ENCODE assay signal across 8 mouse cellular contexts in genomic region chr7:135735691-135736580, GRCm38 (mm10). TPM values are rescaled to one million over a fixed set of nuclear protein-coding genes. Genes with fewer than 3 reads are reported as not detected.
DNase-seq lines count a peak whose midpoint lies in the region; ATAC-seq lines count a peak whose summit lies in the region.

No protein-coding gene starts in this region.

- no peaks in the 10 kb centered on the region for H3K36me3 ChIP-seq in hindbrain, embryonic 12.5 days

- DNase-seq in Muller cell, postnatal 12 days (ENCODE audit: inconsistent ontology term), result peak; percentile 93
- peak; percentile 89 for DNase-seq in cerebellum, postnatal 10 days
- DNase-seq in frontal cortex, postnatal 10 days (ENCODE audit: low spot score in 2 of 2), result peak; percentile 64 to 80
- DNase-seq in layer of hippocampus, postnatal 14 days (ENCODE audit: low spot score in 2 of 2), result peak; percentile 80 to 82
- peak; percentile 87 for DNase-seq in lung, postnatal 14 days
- DNase-seq in retina, adult 2 months (ENCODE audit: low read depth, low spot score), result peak; percentile 53
- peak; percentile 94 for DNase-seq in thymus, postnatal 25 days

- peak overlapping the region; percentile 43 for H3K4me2 ChIP-seq in hindbrain, embryonic 12.5 days (replicated peaks)

- H3K27ac ChIP-seq in hindbrain, embryonic 12.5 days, result peak overlapping the region; percentile 44; the same call in 1 of the 2 replicates

- WGBS in hindbrain, embryonic 12.5 days, result 18% methylated on average over 31 of the region's 31 CpGs

- H3K4me3 ChIP-seq in hindbrain, embryonic 12.5 days, result no peak overlapping the region

- H3K4me1 ChIP-seq in hindbrain, embryonic 12.5 days, result peaks cover 6% of the 10 kb centered on the region; the same call in 1 of the 2 replicates

- H3K9me3 ChIP-seq in hindbrain, embryonic 12.5 days (replicated peaks), result no peaks in the 10 kb centered on the region

- no peaks in the 10 kb centered on the region for H3K27me3 ChIP-seq in hindbrain, embryonic 12.5 days

- peak; percentile 92 for ATAC-seq in hindbrain, embryonic 12.5 days (ENCODE audit: low FRiP score)

- no peak overlapping the region for H3K9ac ChIP-seq in hindbrain, embryonic 12.5 days

RNA-seq across cellular contexts. Expression of gene Mki67, which starts 19.8 kb away (rescaled TPM):
- polyA plus RNA-seq in hindbrain, embryonic 12.5 days (2016; fragmentation: Nextera tagmentation; extraction: Ambion mirVana), result 36.0 and 37.0 TPM in 2 replicates
- total RNA-seq in layer of hippocampus, postnatal 14 days (2021), result 1 to 10 TPM; 3.6 to 4.7 TPM
